Mouse (Mus musculus) embryonic facial prominence, embryonic 14.5 days (tissue): ENCODE data around the gene Cfap221. TPM values are rescaled to one million over a fixed set of nuclear protein-coding genes. Genes with fewer than 3 reads are reported as not detected.

Experiments used
- ATAC-seq: fragments of 200-750 bp; cut with Nextera tagmentation; 2 replicates; pipeline ENCODE4 v1.8.0; 2017; ENCODE audit warnings: low read depth, moderate number of reproducible peaks, moderate TSS enrichment
- DNase-seq: peaks from one replicate; pipeline ENCODE4 v3.0.0-alpha.2; 2015; ENCODE audit warnings: low spot score
- H3K27ac ChIP-seq: fragments of 300-500 bp; sonication (generic); replicated peaks from 2 replicates; pipeline ENCODE4 v1.5.1; 2014; ENCODE audit warnings: low read depth, mild to moderate bottlenecking, low read length, moderate library complexity
- H3K27me3 ChIP-seq: fragments of 300-500 bp; sonication (generic); replicated peaks from 2 replicates; pipeline ENCODE4 v1.6.1; 2014; ENCODE audit warnings: low read length; ENCODE audit not compliant: control insufficient read depth, insufficient read depth
- H3K36me3 ChIP-seq: fragments of 300-500 bp; sonication (generic); 2 replicates; pipeline ENCODE4 v1.6.1; 2014; ENCODE audit warnings: low read length, mixed read lengths; ENCODE audit not compliant: control insufficient read depth, insufficient read depth
- H3K4me1 ChIP-seq: fragments of 300-500 bp; sonication (generic); 2 replicates; pipeline ENCODE4 v1.6.1; 2014; ENCODE audit warnings: antibody characterized with exemption, low read length; ENCODE audit not compliant: control insufficient read depth, insufficient read depth
- H3K4me2 ChIP-seq: fragments of 300-500 bp; sonication (generic); 2 replicates; pipeline ENCODE4 v1.6.1; 2014; ENCODE audit warnings: low read depth, mild to moderate bottlenecking, low read length, moderate library complexity, mixed read lengths
- H3K4me3 ChIP-seq: fragments of 300-500 bp; sonication (generic); 2 replicates; pipeline ENCODE4 v1.5.1; 2014; ENCODE audit warnings: low read depth, mild to moderate bottlenecking, low read length
- H3K9ac ChIP-seq: fragments of 300-500 bp; sonication (generic); 2 replicates; pipeline ENCODE4 v1.6.1; 2014; ENCODE audit warnings: low read depth, mild to moderate bottlenecking, low read length, moderate library complexity, mixed read lengths
- H3K9me3 ChIP-seq: fragments of 300-500 bp; sonication (generic); 2 replicates; pipeline ENCODE4 v1.6.1; 2016; ENCODE audit warnings: low read length; ENCODE audit not compliant: control insufficient read depth
- WGBS: fragments of 180-500 bp; shearing (Covaris S2); extraction: QIAGEN DNeasy Blood & Tissue Kit; methylation state at CpG from one replicate; pipeline ENCODE4 v1.1.7; 2014; 5-methylcytosine and 5-hydroxymethylcytosine counted together
- polyA plus RNA-seq: library from polyadenylated mRNA; unstranded; fragments of >200 nt; fragmentation: Nextera tagmentation; extraction: Ambion mirVana; gene quantifications from 2 replicates; pipeline ENCODE4 v1.2.1, GENCODE M21; 2014

Gene Cfap221
- polyA plus RNA-seq, 1 experiment from 2014 or later: 1.1 TPM

DNA sequence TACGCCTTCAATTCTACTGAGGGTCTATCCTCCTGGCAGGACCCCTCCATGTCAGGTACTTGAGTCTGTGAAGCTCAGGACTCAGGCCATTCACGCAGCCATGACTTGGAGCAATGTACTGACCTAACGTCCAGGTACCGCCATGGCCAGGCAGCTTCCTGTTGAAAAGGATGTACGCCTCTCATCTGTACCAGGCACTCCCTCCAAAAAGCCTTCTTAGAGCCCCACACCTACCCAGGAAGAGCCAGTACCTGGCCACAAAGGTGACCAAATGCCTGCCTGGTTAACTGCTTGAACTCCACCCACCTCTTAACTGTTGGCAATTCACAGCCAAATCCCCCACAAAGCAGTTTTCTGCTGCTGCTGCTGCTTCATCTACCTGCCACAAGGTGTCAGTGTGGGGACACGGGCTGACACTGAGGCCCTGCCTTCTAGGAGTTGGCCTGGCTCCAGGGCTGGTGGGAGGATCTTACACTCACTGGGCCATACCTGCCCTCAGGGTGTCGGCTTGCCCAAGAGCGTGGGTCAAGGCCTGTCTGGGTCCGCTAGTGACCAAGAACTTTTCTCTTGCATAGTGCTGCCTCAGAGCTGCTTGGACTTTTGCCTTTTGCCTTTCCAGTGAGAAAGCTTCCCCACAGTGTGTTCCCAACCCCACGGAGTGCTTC, 35.9 kb upstream of the Cfap221 start:
- Histone ChIP-seq H3K36me3 (no peaks in the 10 kb centered on the region), H3K4me3 (no peak overlapping the region), H3K4me2 (no peak overlapping the region), H3K9me3 (no peaks in the 10 kb centered on the region), H3K27me3 (no peaks in the 10 kb centered on the region), H3K9ac (no peak overlapping the region), H3K4me1 (no peaks in the 10 kb centered on the region), H3K27ac (no peak overlapping the region)
- 41% methylated on average over 10 of the region's 10 CpGs for WGBS
- ATAC-seq: peak; percentile 67; the same call in 1 of the 2 replicates
- DNase-seq: peak; percentile 91

DNA sequence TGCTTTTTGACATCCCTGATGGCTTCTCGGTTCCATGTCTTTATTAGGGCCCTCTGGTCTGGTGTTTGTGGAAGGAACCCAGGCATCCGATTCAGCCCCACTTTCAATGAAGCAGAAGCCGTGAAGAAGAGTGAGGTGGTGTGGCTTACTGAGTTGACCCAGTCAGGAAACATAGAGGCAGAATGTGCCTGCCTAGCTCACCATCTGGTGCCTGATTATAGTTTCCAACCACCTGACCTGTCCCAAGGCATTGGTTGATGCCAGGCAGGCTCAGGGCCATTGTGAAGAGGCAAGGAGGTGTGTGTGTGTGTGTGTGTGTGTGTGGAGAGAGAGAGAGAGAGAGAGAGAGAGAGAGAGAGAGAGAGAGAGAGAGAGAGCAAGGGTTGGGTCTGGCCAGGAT, 33.4 kb upstream of the Cfap221 start:
- H3K27me3 ChIP-seq: no peaks in the 10 kb centered on the region
- no peaks in the 10 kb centered on the region for H3K36me3 ChIP-seq
- H3K9ac ChIP-seq: no peak overlapping the region
- H3K27ac ChIP-seq: no peak overlapping the region
- no peak overlapping the region for H3K4me2 ChIP-seq
- ATAC-seq (no peak), DNase-seq (no peak)
- WGBS: 92% methylated on average over 3 of the region's 3 CpGs
- H3K4me1 ChIP-seq: no peaks in the 10 kb centered on the region
- H3K4me3 ChIP-seq: no peak overlapping the region
- H3K9me3 ChIP-seq: no peaks in the 10 kb centered on the region

DNA sequence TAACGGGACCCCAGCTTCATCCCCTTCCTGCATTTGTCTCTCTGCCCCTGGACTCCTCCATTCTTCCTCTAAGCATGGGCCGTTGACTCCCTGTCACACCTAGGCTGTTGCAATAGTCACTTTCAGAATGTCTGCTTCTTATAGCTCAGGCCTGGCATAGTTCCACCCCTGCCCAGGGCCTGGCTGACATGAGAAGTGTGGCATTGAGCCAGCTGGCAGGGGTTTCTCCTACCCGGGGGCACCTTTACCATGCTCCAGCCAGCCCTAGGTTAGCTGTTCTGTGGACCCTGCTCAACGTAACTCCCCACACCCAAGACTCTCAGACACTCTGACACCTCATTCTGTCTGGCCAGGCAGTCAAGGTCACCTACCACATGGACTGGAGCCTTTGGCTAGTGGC, 30.7 kb upstream of the Cfap221 start:
- WGBS: 62% methylated on average over 4 of the region's 4 CpGs
- H3K4me3 ChIP-seq: no peak overlapping the region
- H3K36me3 ChIP-seq: no peaks in the 10 kb centered on the region
- H3K4me2 ChIP-seq: no peak overlapping the region
- ATAC-seq (no peak; the same call in 1 of the 2 replicates), DNase-seq (no peak)
- no peak overlapping the region for H3K27ac ChIP-seq
- no peaks in the 10 kb centered on the region for H3K27me3 ChIP-seq
- no peaks in the 10 kb centered on the region for H3K9me3 ChIP-seq
- H3K9ac ChIP-seq: no peak overlapping the region
- no peaks in the 10 kb centered on the region for H3K4me1 ChIP-seq

DNA sequence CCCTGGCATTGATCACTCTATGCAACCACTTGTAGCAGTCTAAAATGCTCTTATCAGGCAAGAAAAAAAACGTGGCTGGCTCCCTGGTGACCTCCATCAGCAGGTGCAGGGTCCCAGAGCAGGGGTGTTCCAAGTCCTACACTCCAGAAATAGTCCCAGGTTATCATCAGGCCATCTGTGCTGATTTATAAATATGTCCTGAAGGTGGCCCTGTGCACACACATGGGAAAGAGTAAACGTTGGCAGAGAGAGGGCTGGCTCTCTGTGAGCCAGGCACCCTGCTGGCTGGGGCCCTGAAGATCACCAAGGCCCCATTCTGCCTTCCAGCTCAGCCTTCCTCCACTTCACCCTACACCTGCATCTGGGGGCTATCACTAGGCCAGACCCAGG, 28.0 kb upstream of the Cfap221 start:
- H3K4me2 ChIP-seq: no peak overlapping the region
- H3K4me1 ChIP-seq: no peaks in the 10 kb centered on the region
- no peaks in the 10 kb centered on the region for H3K9me3 ChIP-seq
- no peak overlapping the region for H3K9ac ChIP-seq
- H3K27me3 ChIP-seq: no peaks in the 10 kb centered on the region
- no peak for DNase-seq
- H3K4me3 ChIP-seq: no peak overlapping the region
- no peaks in the 10 kb centered on the region for H3K36me3 ChIP-seq
- WGBS: 33% methylated on average over 2 of the region's 2 CpGs
- no peak for ATAC-seq
- H3K27ac ChIP-seq: no peak overlapping the region

DNA sequence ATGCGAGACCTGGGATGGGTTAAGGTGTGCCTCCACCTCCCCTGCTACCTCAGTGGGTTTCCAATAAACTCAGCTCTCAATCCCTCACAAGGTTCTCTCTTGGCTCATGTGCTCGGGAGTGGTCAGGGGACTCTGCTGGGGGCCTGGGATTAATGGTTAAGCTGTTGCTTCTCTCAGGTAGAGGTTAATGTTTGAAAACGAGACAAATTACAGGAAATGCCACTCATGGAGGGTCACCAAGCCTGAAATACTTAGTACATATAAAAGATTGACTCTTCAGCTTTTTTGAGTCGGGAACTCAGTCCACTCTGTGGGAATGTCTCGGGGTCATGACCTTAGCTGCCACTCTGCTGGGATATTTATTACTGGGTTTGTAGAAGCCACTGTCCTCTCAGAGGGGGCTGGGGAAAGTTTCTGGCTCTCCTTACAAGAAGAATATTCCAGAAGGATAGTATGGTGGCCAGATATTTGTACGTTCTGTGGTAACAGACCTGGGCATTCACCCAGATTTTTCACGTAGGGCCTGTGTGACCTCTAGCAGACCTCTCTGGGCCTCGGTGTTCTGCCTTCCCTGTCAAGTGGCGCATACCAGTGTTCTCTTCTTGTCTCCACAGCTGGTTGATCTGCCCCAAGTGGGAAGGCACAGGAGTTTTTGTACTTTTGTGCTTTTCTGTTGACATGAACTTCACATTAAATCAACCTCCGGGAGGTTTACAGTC, 27.5 kb upstream of the Cfap221 start:
- Histone ChIP-seq H3K9ac (no peak overlapping the region), H3K4me1 (no peaks in the 10 kb centered on the region), H3K27ac (no peak overlapping the region), H3K4me2 (no peak overlapping the region), H3K36me3 (no peaks in the 10 kb centered on the region), H3K27me3 (no peaks in the 10 kb centered on the region), H3K9me3 (no peaks in the 10 kb centered on the region), H3K4me3 (no peak overlapping the region)
- DNase-seq (no peak), ATAC-seq (no peak)
- 55% methylated on average over 10 of the region's 10 CpGs for WGBS

DNA sequence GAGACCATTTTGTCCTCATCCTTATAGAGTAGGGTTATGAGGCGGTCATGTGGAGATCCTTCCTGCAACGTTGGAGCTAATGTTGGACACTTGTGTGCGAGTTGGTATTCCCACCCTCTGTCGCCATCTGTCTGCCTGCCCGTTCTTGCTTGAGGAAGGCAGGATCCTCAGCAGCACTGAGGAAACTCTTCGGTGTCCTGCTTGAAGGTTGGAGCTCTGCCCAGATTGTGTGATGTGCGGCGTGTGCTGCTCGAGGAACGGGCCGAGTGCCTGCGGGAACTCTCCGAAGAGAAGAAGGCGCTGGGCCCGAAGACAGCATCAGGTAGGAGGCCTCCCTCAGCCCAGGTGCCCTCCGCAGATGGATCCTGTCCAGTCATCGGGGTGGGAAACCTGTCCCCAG, 24.9 kb upstream of the Cfap221 start:
- Histone ChIP-seq H3K4me2 (no peak overlapping the region), H3K27me3 (no peaks in the 10 kb centered on the region), H3K9me3 (no peaks in the 10 kb centered on the region), H3K36me3 (no peaks in the 10 kb centered on the region), H3K9ac (no peak overlapping the region), H3K27ac (no peak overlapping the region), H3K4me1 (no peaks in the 10 kb centered on the region), H3K4me3 (no peak overlapping the region)
- ATAC-seq (no peak), DNase-seq (no peak)
- 88% methylated on average over 17 of the region's 17 CpGs for WGBS

DNA sequence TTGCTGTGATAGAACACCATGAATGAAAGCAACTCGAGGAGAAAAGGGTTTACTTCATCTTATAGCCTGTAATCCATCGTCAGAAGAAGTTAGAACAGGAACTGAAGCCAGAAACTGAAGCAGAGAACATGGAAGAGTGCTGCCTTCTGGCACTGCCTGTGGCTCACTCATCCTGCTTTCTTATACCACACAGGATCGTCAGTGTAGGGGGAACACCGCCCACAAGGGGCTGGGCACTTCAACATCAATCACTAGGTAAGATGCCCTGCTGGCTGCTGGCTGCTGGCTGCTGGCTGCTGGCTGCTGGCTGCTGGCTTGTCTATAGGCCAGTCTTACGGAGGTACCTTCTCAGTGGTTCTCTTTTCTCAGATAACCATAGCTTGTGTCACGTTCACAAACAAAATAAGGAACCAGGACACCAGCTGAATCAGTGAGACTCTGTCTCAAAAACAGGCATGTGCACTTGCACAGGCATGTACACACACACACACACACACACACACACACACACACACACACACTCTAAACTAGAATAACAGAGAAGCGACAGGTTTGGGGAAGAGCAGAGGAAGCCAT, 23.4 kb upstream of the Cfap221 start:
- H3K9me3 ChIP-seq: no peaks in the 10 kb centered on the region
- H3K27ac ChIP-seq: no peak overlapping the region
- 64% methylated on average over 7 of the region's 7 CpGs for WGBS
- H3K9ac ChIP-seq: no peak overlapping the region
- DNase-seq: no peak
- H3K4me2 ChIP-seq: no peak overlapping the region
- H3K36me3 ChIP-seq: no peaks in the 10 kb centered on the region
- ATAC-seq: no peak
- H3K4me1 ChIP-seq: no peaks in the 10 kb centered on the region
- H3K27me3 ChIP-seq: no peaks in the 10 kb centered on the region
- H3K4me3 ChIP-seq: no peak overlapping the region

DNA sequence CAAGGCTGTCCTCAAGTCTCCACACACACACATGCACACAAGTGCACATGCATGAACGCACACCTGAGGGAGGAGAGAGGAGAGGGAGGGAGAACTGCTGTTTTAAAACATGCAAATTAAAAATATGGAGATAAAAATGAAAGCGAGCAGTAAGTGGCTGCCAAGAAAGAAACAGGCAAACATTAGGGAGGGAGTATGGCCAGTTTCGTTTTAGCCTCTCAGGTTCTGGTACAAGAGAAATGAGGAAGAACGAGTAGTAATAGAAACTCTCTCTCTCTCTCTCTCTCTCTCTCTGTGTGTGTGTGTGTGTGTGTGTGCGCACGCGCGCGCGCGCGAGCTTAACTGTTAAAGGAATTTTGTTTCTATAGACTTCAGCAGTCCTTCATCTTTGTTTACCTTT, 22.4 kb upstream of the Cfap221 start:
- no peak overlapping the region for H3K9ac ChIP-seq
- H3K36me3 ChIP-seq: no peaks in the 10 kb centered on the region
- WGBS: 92% methylated on average over 12 of the region's 12 CpGs
- H3K9me3 ChIP-seq: no peaks in the 10 kb centered on the region
- no peak overlapping the region for H3K4me2 ChIP-seq
- DNase-seq (no peak), ATAC-seq (no peak)
- no peaks in the 10 kb centered on the region for H3K27me3 ChIP-seq
- H3K27ac ChIP-seq: no peak overlapping the region
- H3K4me3 ChIP-seq: no peak overlapping the region
- H3K4me1 ChIP-seq: no peaks in the 10 kb centered on the region
